Mouse (Mus musculus) spleen, postnatal 4 days (tissue): Measurements from ENCODE around the gene Borcs6.

Experiments
- DNase-seq, 2 experiments: peaks; one replicate each; pipeline ENCODE4 v3.0.0; 2022; ENCODE audit warnings: low spot score in 2 of 2

Gene Borcs6

GRCm38 (mm10) chr11:69088856-69089615 is 29.5 kb downstream of the Borcs6 start:
- peak; percentile 48 to 76 for DNase-seq

GRCm38 (mm10) chr11:69089616-69090290 is 30.2 kb downstream of the Borcs6 start:
- peak in 1 of 2 experiments; percentile 71 for DNase-seq

- peak in 1 of 2 experiments; percentile 54 for DNase-seq
These were observed 30.9 kb downstream of the Borcs6 start for GRCm38 (mm10) chr11:69090367-69090766.

- peak in 1 of 2 experiments; percentile 61 for DNase-seq
These were observed 32.3 kb downstream of the Borcs6 start for GRCm38 (mm10) chr11:69091566-69092385.

- DNase-seq = peak; percentile 91 to 98
These were observed 32.9 kb downstream of the Borcs6 start for GRCm38 (mm10) chr11:69092386-69092751.

- DNase-seq = peak in 1 of 2 experiments; percentile 56
These were observed 33.4 kb downstream of the Borcs6 start for GRCm38 (mm10) chr11:69092871-69093270.

- peak in 1 of 2 experiments; percentile 58 for DNase-seq
These were observed 34.3 kb downstream of the Borcs6 start for GRCm38 (mm10) chr11:69093856-69094255.

GRCm38 (mm10) chr11:69094697-69095429 is 35.3 kb downstream of the Borcs6 start, which contains the start of gene Per1:
Gene Per1, plus strand, starts transcription at chr11:69095217.
- peak; percentile 95 to 97 for DNase-seq

GRCm38 (mm10) chr11:69095511-69096231 is 36.2 kb downstream of the Borcs6 start:
- peak in 1 of 2 experiments; percentile 73 for DNase-seq

GRCm38 (mm10) chr11:69096360-69096986 is 37.0 kb downstream of the Borcs6 start:
- no peak for DNase-seq

GRCm38 (mm10) chr11:69096987-69097900 is 37.7 kb downstream of the Borcs6 start:
- peak; percentile 96 to 97 for DNase-seq

- peak in 1 of 2 experiments; percentile 62 for DNase-seq
These were observed 38.7 kb downstream of the Borcs6 start for GRCm38 (mm10) chr11:69098039-69098761.

- peak; percentile 96 for DNase-seq
These were observed 39.2 kb downstream of the Borcs6 start for GRCm38 (mm10) chr11:69098762-69099091.

GRCm38 (mm10) chr11:69099177-69099914 is 39.8 kb downstream of the Borcs6 start:
- DNase-seq = peak; percentile 40 to 74

GRCm38 (mm10) chr11:69099915-69100345 is 40.4 kb downstream of the Borcs6 start:
- DNase-seq = peak; percentile 86 to 92

GRCm38 (mm10) chr11:69100639-69101360 is 41.3 kb downstream of the Borcs6 start:
- peak; percentile 22 to 66 for DNase-seq
